Mouse (Mus musculus) cortical plate, adult 2 months (tissue): Measurements from ENCODE around the gene Pkn2.

Experiments
- CTCF ChIP-seq: fragments of 200-500 bp; IDR thresholded peaks from 2 replicates; pipeline ENCODE4 v1.5.1; 2011; ENCODE audit warnings: mild to moderate bottlenecking, control low read depth, low read length; ENCODE audit not compliant: insufficient read depth; ENCODE audit errors: extremely low read depth
- POLR2A ChIP-seq: fragments of 200-500 bp; IDR thresholded peaks from 2 replicates; pipeline ENCODE4 v1.6.1; 2011; ENCODE audit warnings: mild to moderate bottlenecking, low read length, control low read depth; ENCODE audit not compliant: insufficient read depth; ENCODE audit errors: extremely low read depth

- TF ChIP-seq CTCF (no peak), POLR2A (no peak)
Measured at GRCm38 (mm10) chr3:142919070-142919469, 37.3 kb upstream of the Pkn2 start.
